Mouse (Mus musculus) limb, embryonic 14.5 days (tissue): ENCODE data around the gene Fbxw9. TPM values are rescaled to one million over a fixed set of nuclear protein-coding genes. Genes with fewer than 3 reads are reported as not detected.

ENCODE experiments used
- ATAC-seq: fragments of 200-750 bp; cut with Nextera tagmentation; 2 replicates; pipeline ENCODE4 v1.8.0; 2017; ENCODE audit warnings: low read depth, moderate number of reproducible peaks, moderate TSS enrichment; ENCODE audit not compliant: low FRiP score
- DNase-seq: peaks from one replicate; pipeline ENCODE4 v3.0.0-alpha.2; 2015; ENCODE audit warnings: low spot score
- H3K27ac ChIP-seq: fragments of 300-500 bp; sonication (generic); replicated peaks from 2 replicates; pipeline ENCODE4 v1.5.1; 2014; ENCODE audit warnings: low read depth, mild to moderate bottlenecking, low read length, moderate library complexity, mixed read lengths
- H3K27me3 ChIP-seq: fragments of 300-500 bp; sonication (generic); 2 replicates; pipeline ENCODE4 v1.6.1; 2014; ENCODE audit warnings: low read length, mixed read lengths; ENCODE audit not compliant: control insufficient read depth, insufficient read depth
- H3K36me3 ChIP-seq: fragments of 300-500 bp; sonication (generic); 2 replicates; pipeline ENCODE4 v1.6.1; 2014; ENCODE audit warnings: mild to moderate bottlenecking, low read length, moderate library complexity, mixed read lengths; ENCODE audit not compliant: control insufficient read depth, insufficient read depth
- H3K4me1 ChIP-seq: fragments of 300-500 bp; sonication (generic); 2 replicates; pipeline ENCODE4 v1.6.1; 2014; ENCODE audit warnings: antibody characterized with exemption, low read length, mixed read lengths; ENCODE audit not compliant: control insufficient read depth, insufficient read depth
- H3K4me2 ChIP-seq: fragments of 300-500 bp; sonication (generic); replicated peaks from 2 replicates; pipeline ENCODE4 v1.6.1; 2014; ENCODE audit warnings: low read depth, mild to moderate bottlenecking, low read length, moderate library complexity; ENCODE audit not compliant: severe bottlenecking
- H3K4me3 ChIP-seq: fragments of 300-500 bp; sonication (generic); replicated peaks from 2 replicates; pipeline ENCODE4 v1.5.1; 2014; ENCODE audit warnings: low read length
- H3K9ac ChIP-seq: fragments of 300-500 bp; sonication (generic); 2 replicates; pipeline ENCODE4 v1.6.1; 2014; ENCODE audit warnings: mild to moderate bottlenecking, low read depth, low read length, moderate library complexity; ENCODE audit not compliant: severe bottlenecking
- H3K9me3 ChIP-seq: fragments of 300-500 bp; sonication (generic); 2 replicates; pipeline ENCODE4 v1.6.1; 2016; ENCODE audit warnings: low read length; ENCODE audit not compliant: control insufficient read depth
- POLR2A ChIP-seq: fragments of 200-500 bp; IDR thresholded peaks from 2 replicates; pipeline ENCODE4 v1.8.0; 2012; ENCODE audit warnings: inconsistent platforms, mild to moderate bottlenecking, moderate library complexity, borderline replicate concordance; ENCODE audit not compliant: insufficient read depth, insufficient read length; ENCODE audit errors: extremely low read depth
- WGBS: fragments of 180-500 bp; shearing (Covaris S2); extraction: QIAGEN DNeasy Blood & Tissue Kit; methylation state at CpG from one replicate; pipeline ENCODE4 v1.1.7; 2014; 5-methylcytosine and 5-hydroxymethylcytosine counted together
- polyA plus RNA-seq, 2 experiments: library from polyadenylated mRNA; depleted of rRNA in 1 of 2; stranded (reverse) in 1 of 2; unstranded in 1 of 2; fragments of >200 nt; fragmentation: Nextera tagmentation in 1 of 2; extraction: Ambion mirVana in 1 of 2; gene quantifications; 2 replicates each; pipeline versions ENCODE4 v1.2.1 to v1.2.3; 2012 to 2014

Fbxw9 gene
- polyA plus RNA-seq, 2 experiments: 28.6 to 51.0 TPM

DNA sequence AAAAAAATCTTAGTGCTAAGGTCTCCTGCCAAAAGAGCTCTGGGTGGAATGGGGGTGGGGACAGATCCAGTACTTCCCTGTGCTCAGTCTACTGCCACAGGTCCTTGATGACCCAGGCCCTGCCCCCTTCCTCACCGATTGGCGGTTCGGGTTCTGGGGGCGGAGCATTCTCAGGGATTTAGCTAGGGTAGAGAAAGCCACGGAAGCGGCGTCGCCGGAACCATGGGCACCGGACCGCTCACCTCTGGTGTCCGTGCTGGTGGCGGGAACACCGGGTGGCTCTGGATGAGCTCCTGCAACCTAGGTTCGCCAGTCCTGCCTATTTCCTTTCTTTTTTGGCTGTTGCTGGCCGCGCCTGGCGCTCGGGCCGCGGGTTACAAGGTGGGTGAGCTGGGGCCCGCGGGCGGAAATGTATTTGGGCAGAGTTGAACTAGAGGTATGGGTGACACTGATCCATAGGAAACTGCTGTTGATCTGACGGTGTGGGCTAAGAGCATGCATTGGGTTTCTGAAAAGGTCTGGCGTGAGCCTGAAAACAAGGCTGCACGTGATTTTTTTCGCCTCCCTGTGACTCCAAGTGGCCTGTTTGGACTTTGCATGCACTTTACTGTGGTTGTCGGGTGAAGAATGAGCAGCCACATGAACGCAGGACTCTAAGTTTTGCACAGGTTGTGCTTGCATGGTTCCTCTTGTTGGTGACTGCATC is 23.4 kb downstream of the Fbxw9 start, which contains the start of gene Man2b1:
Gene Man2b1 (plus strand): TSS at position 163 of the 706 bp plus-strand sequence.
- H3K4me1 ChIP-seq: peaks cover 16% of the 10 kb centered on the region
- under 1% methylated on average over 30 of the region's 30 CpGs for WGBS
- H3K9me3 ChIP-seq: no peaks in the 10 kb centered on the region
- no peak within 1 kb of the TSS for H3K27ac ChIP-seq
- ATAC-seq: peak; percentile 78
- TF ChIP-seq POLR2A: no peak
- H3K4me3 ChIP-seq: peak within 1 kb of the TSS; percentile 58
- peaks cover 30% of the 10 kb centered on the region for H3K36me3 ChIP-seq
- no peaks in the 10 kb centered on the region for H3K27me3 ChIP-seq
- H3K9ac ChIP-seq: peak within 1 kb of the TSS; percentile 61
- peak within 1 kb of the TSS; percentile 70 for H3K4me2 ChIP-seq
- peak; percentile 86 for DNase-seq

DNA sequence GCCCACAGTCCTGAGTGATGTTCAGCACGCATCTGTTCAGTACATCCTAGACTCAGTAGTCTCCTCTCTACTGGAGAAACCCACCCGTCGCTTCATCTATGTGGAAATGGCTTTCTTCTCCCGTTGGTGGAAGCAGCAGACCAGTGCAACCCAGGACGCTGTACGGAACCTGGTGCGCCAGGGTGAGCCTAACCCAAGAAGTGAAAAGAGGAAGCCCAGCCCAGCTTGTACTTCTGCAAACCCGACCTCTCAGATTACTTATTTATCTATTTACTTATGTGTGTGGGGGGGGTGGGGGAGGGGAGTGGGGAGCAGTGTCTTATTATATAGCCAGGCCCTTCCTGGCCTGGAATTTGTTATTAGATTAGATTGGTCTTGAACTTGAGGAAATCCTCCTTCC is 24.8 kb downstream of the Fbxw9 start:
- Histone ChIP-seq H3K27me3 (no peaks in the 10 kb centered on the region), H3K9ac (no peak overlapping the region), H3K36me3 (peaks cover 32% of the 10 kb centered on the region), H3K4me3 (no peak overlapping the region), H3K4me2 (no peak overlapping the region), H3K4me1 (peaks cover 15% of the 10 kb centered on the region), H3K27ac (no peak overlapping the region), H3K9me3 (no peaks in the 10 kb centered on the region)
- WGBS: 93% methylated on average over 8 of the region's 8 CpGs
- TF ChIP-seq POLR2A: no peak
- DNase-seq (no peak), ATAC-seq (no peak)

DNA sequence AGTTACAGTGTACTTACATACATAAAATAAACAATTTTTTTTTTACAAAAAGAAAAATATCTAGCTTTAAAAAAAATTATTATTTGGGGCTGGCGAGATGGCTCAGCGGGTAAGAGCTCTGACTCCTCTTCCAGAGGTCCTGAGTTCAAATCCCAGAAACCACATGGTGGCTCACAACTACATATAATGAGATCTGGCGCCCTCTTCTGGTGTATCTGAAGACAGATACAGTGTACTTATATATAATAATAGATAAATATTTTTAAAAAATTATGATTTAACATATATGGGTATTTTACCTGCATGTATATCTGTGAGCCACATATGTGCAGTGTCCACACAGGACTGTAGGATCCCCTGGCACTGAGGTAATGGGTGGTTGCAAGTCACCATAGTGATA is 26.4 kb downstream of the Fbxw9 start:
- peaks cover 32% of the 10 kb centered on the region for H3K36me3 ChIP-seq
- H3K4me3 ChIP-seq: no peak overlapping the region
- no peak overlapping the region for H3K27ac ChIP-seq
- H3K4me1 ChIP-seq: peaks cover 12% of the 10 kb centered on the region; the same call in 1 of the 2 replicates
- no peak overlapping the region for H3K4me2 ChIP-seq
- H3K27me3 ChIP-seq: no peaks in the 10 kb centered on the region
- TF ChIP-seq POLR2A: no peak
- no peak for ATAC-seq
- WGBS: 83% methylated on average over 3 of the region's 3 CpGs
- DNase-seq: no peak
- no peaks in the 10 kb centered on the region for H3K9me3 ChIP-seq
- no peak overlapping the region for H3K9ac ChIP-seq

DNA sequence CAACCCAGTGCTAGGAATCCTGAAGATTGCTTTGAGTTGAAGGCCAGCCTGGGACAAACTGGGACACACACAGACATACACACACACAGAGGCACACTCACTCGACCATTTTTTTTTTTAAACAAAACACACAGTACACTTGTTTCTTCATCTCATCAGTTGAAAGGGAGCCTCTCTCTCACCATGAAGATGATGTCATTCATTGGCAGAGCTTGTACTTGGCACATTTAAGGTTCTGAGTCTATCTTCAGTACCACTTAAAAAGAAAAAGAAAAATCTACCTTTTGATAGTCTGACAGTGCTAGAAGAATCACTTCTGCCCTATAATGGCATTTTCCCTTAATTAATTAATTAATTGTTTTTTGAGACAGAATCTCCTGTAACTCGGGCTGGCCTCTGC is 28.9 kb downstream of the Fbxw9 start:
- H3K9ac ChIP-seq: no peak overlapping the region
- H3K27ac ChIP-seq: no peak overlapping the region
- no peaks in the 10 kb centered on the region for H3K27me3 ChIP-seq
- 81% methylated on average over 2 of the region's 2 CpGs for WGBS
- no peak for TF ChIP-seq POLR2A
- H3K4me2 ChIP-seq: no peak overlapping the region
- H3K36me3 ChIP-seq: peaks cover 39% of the 10 kb centered on the region
- no peak overlapping the region for H3K4me3 ChIP-seq
- no peak for ATAC-seq
- DNase-seq: no peak
- H3K4me1 ChIP-seq: peaks cover 6% of the 10 kb centered on the region; the same call in 1 of the 2 replicates
- no peaks in the 10 kb centered on the region for H3K9me3 ChIP-seq

DNA sequence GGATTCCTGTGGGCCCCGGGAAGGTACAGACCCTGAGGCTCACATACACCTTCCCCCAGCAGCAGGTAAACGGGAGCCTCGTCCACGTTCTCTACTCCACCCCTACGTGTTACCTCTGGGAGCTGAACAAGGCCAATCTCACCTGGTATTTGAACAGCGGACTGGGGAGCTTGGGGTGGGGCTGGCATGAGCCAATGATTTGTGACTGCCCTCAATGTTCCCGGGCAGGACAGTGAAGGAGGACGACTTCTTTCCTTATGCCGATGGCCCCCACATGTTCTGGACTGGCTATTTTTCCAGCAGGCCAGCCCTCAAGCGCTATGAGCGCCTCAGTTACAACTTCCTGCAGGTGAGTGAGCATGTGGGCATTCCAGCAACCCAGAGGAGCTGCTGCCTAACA is 31.0 kb downstream of the Fbxw9 start:
- WGBS: 85% methylated on average over 11 of the region's 11 CpGs
- H3K4me1 ChIP-seq: no peaks in the 10 kb centered on the region
- ATAC-seq (no peak), DNase-seq (no peak)
- no peak overlapping the region for H3K9ac ChIP-seq
- no peaks in the 10 kb centered on the region for H3K27me3 ChIP-seq
- H3K9me3 ChIP-seq: no peaks in the 10 kb centered on the region
- no peak overlapping the region for H3K4me2 ChIP-seq
- TF ChIP-seq POLR2A: no peak
- H3K27ac ChIP-seq: no peak overlapping the region
- no peak overlapping the region for H3K4me3 ChIP-seq
- H3K36me3 ChIP-seq: peaks cover 50% of the 10 kb centered on the region
